Mouse (Mus musculus) cerebellum, postnatal 36 days (tissue): ENCODE data around the gene Mast1.

ENCODE experiments used
- DNase-seq, 2 experiments: peaks; one replicate each; pipeline ENCODE4 v3.0.0; 2021 to 2022; ENCODE audit warnings: mixed read lengths in 2 of 2

The Mast1 gene

GRCm38 (mm10) chr8:84937620-84938485 lies 694 bp upstream of the Mast1 start:
- no peak for DNase-seq

- DNase-seq = peak; percentile 13 to 36
These were observed 858 bp downstream of the Mast1 start for GRCm38 (mm10) chr8:84936041-84936961.

- peak; percentile 39 to 46 for DNase-seq
These were observed 1.7 kb downstream of the Mast1 start for GRCm38 (mm10) chr8:84935489-84935888.

- DNase-seq = peak; percentile 75 to 76
These were observed 2.3 kb downstream of the Mast1 start for GRCm38 (mm10) chr8:84934860-84935259.

- DNase-seq = no peak
These were observed 3.2 kb downstream of the Mast1 start for GRCm38 (mm10) chr8:84933767-84934559.

- DNase-seq = no peak
These were observed 6.6 kb downstream of the Mast1 start for GRCm38 (mm10) chr8:84930582-84930981.

GRCm38 (mm10) chr8:84928456-84929306 lies 8.5 kb downstream of the Mast1 start:
- peak; percentile 83 to 85 for DNase-seq

- no peak for DNase-seq
These were observed 9.6 kb downstream of the Mast1 start for GRCm38 (mm10) chr8:84927513-84927912.

- DNase-seq = no peak
These were observed 11.6 kb downstream of the Mast1 start for GRCm38 (mm10) chr8:84925557-84925956.

GRCm38 (mm10) chr8:84921596-84921995 lies 15.6 kb downstream of the Mast1 start:
- no peak for DNase-seq

GRCm38 (mm10) chr8:84918646-84919045 lies 18.5 kb downstream of the Mast1 start:
- DNase-seq = no peak

- peak in 1 of 2 experiments; percentile 24 for DNase-seq
These were observed 19.4 kb downstream of the Mast1 start for GRCm38 (mm10) chr8:84917781-84918180.

- no peak for DNase-seq
These were observed 21.9 kb downstream of the Mast1 start for GRCm38 (mm10) chr8:84915269-84915668.

- peak; percentile 54 for DNase-seq
These were observed 23.2 kb downstream of the Mast1 start for GRCm38 (mm10) chr8:84913960-84914359.

GRCm38 (mm10) chr8:84913502-84913900 lies 23.7 kb downstream of the Mast1 start:
- no peak for DNase-seq

- DNase-seq = peak; percentile 84 to 89
These were observed 24.2 kb downstream of the Mast1 start for GRCm38 (mm10) chr8:84912895-84913501.

- peak; percentile 29 to 37 for DNase-seq
These were observed 24.8 kb downstream of the Mast1 start for GRCm38 (mm10) chr8:84912391-84912790.

GRCm38 (mm10) chr8:84911854-84912253 lies 25.3 kb downstream of the Mast1 start:
- DNase-seq = peak in 1 of 2 experiments; percentile 12

- peak; percentile 79 to 80 for DNase-seq
These were observed 26.6 kb downstream of the Mast1 start for GRCm38 (mm10) chr8:84910551-84910950.

GRCm38 (mm10) chr8:84909949-84910348 lies 27.2 kb downstream of the Mast1 start:
- DNase-seq = no peak

GRCm38 (mm10) chr8:84909162-84909767 lies 27.9 kb downstream of the Mast1 start:
- peak in 1 of 2 experiments; percentile 15 for DNase-seq
